Mouse (Mus musculus) embryonic fibroblast, embryonic 13.5 days (primary cell): ENCODE results near the gene Proser3. TPM values are rescaled to one million over a fixed set of nuclear protein-coding genes. Genes with fewer than 3 reads are reported as not detected.

Experiments used
- H3K27ac ChIP-seq: 2 replicates; pipeline ENCODE4 v1.5.1; 2012; ENCODE audit warnings: low read length, control low read depth, inconsistent platforms; ENCODE audit not compliant: insufficient read depth
- H3K4me1 ChIP-seq: 2 replicates; pipeline ENCODE4 v1.6.1; 2011; ENCODE audit warnings: low read length; ENCODE audit not compliant: control insufficient read depth, insufficient read depth
- H3K4me3 ChIP-seq: 2 replicates; pipeline ENCODE4 v1.5.1; 2011; ENCODE audit warnings: mild to moderate bottlenecking, control low read depth, low read length; ENCODE audit not compliant: insufficient read depth
- CTCF ChIP-seq: IDR thresholded peaks from 2 replicates; pipeline ENCODE4 v1.5.1; 2011; ENCODE audit warnings: mild to moderate bottlenecking, control low read depth, low read length, moderate library complexity, borderline replicate concordance; ENCODE audit not compliant: insufficient read depth
- POLR2A ChIP-seq: IDR thresholded peaks from 2 replicates; pipeline ENCODE4 v1.6.1; 2011; ENCODE audit warnings: low read depth, mild to moderate bottlenecking, control low read depth, low read length, moderate library complexity
- polyA plus RNA-seq: library from polyadenylated mRNA; stranded (reverse); fragments of >200 nt; gene quantifications from 2 replicates; pipeline ENCODE4 v1.2.4, GENCODE M21; 2011; ENCODE audit warnings: low read depth; ENCODE audit not compliant: missing spikeins, insufficient read length

Proser3 gene
- polyA plus RNA-seq, 1 experiment = 8.0 TPM

DNA sequence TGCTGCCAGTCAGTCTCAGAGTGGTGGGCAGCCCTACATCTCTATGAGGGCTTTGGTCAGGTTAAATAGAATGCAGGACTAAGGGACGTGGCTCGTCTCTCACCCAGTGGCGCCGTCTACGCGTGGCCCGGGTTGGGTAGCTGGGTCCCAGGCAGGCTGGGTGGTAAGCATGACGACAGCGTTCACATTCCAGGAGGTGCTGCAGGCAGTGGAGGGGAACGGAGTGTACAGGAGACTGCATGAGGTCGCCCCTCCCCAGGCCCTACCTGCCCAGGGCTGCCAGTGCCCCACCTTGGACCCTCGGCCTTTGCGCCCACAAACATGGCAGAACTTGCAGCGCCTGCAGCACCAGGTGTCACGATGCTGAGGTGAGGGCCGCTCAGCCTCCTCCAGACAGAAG lies 29.4 kb upstream of the Proser3 start:
- TF ChIP-seq CTCF (no peak), POLR2A (no peak)
- Histone ChIP-seq H3K4me1 (no peaks in the 10 kb centered on the region), H3K4me3 (no peak overlapping the region), H3K27ac (no peak overlapping the region)

DNA sequence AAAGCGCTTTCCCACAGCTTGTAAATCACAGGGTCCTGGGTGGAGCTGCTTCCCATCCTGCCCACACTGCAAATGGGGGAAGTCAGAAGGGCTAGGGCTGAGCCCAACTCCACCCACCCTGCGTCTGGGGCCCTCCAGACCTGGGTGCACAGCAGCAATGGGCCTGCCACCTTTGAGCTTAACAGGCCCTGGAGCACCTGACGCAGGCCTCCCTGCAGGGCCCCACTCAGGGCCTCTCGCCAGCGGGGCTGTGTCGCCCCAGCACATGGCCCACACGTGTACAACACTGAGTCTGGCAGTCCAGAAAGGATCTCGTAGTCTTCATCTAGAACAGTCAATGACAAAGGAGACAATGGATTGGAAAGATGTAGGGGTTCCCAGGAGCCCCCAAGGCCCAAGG lies 27.9 kb upstream of the Proser3 start:
- Histone ChIP-seq H3K4me3 (no peak overlapping the region), H3K4me1 (no peaks in the 10 kb centered on the region), H3K27ac (no peak overlapping the region)
- TF ChIP-seq CTCF (no peak), POLR2A (no peak)

DNA sequence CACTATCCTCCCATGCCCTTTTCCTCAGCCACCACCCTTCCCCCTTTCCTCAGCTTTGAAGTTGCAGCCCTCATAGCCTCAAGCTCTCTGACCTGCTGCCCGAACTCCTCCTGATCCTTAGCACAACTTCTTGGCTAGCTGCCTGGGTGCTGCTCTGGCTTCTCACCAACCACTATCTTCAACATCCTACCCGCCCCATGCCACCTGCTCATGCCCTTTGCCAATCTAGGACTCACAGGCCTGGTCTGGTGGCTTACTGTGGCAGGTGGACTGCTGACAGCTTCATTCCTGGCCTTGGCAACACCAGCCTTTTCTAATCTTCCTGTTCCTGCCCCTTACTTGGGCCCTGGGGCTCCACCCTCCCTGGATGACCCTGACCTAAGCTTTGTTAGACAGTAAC lies 20.9 kb upstream of the Proser3 start:
- Histone ChIP-seq H3K4me1 (no peaks in the 10 kb centered on the region), H3K27ac (no peak overlapping the region), H3K4me3 (no peak overlapping the region)
- TF ChIP-seq CTCF = no peak
- no peak for TF ChIP-seq POLR2A

GRCm38 (mm10) chr7:30572389-30572788 lies 20.3 kb upstream of the Proser3 start:
- TF ChIP-seq POLR2A = no peak
- TF ChIP-seq CTCF = no peak
- H3K4me3 ChIP-seq = no peak overlapping the region
- H3K27ac ChIP-seq = no peak overlapping the region
- no peaks in the 10 kb centered on the region for H3K4me1 ChIP-seq

DNA sequence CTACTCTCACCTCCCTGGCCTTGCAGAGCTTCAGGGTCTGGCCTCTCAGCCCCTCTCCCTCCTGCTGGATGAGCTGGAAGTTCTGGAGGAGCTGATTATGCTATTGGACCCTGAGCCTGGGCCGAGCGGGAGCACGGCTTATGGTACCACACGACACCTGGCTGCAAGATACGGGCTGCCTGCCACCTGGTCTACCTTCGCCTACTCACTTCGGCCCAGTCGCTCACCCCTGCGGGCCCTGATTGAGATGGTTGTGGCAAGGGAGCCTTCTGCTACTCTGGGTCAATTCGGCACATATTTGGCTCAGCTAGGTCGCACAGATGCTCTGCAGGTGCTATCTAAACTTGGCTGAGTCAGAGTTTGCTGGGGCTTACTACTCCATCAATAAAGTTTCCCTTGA lies 15.5 kb upstream of the Proser3 start:
- Histone ChIP-seq H3K4me1 (0 out of 2 replicates have a peak, but pooled peaks cover 2% of the 10 kb centered on the region), H3K27ac (no peak overlapping the region), H3K4me3 (no peak overlapping the region)
- no peak for TF ChIP-seq CTCF
- no peak for TF ChIP-seq POLR2A

- no peak for TF ChIP-seq CTCF
- TF ChIP-seq POLR2A = no peak
- no peak overlapping the region for H3K27ac ChIP-seq
- 0 out of 2 replicates have a peak, but pooled peaks cover 2% of the 10 kb centered on the region for H3K4me1 ChIP-seq
- no peak overlapping the region for H3K4me3 ChIP-seq
Observed at GRCm38 (mm10) chr7:30566033-30566432, 13.9 kb upstream of the Proser3 start.

GRCm38 (mm10) chr7:30564970-30565571 lies 13.0 kb upstream of the Proser3 start, which contains the start of gene Igflr1:
Gene Igflr1, plus strand, starts transcription at chr7:30565427.
- Histone ChIP-seq H3K27ac (no peak within 1 kb of the TSS), H3K4me1 (0 out of 2 replicates have a peak, but pooled peaks cover 2% of the 10 kb centered on the region), H3K4me3 (no peak within 1 kb of the TSS)
- TF ChIP-seq CTCF (no peak), POLR2A (no peak)

- no peak overlapping the region for H3K27ac ChIP-seq
- peak overlapping the region; percentile 74 for H3K4me3 ChIP-seq
- H3K4me1 ChIP-seq = 0 out of 2 replicates have a peak, but pooled peaks cover 2% of the 10 kb centered on the region
- TF ChIP-seq CTCF (no peak), POLR2A (no peak)
Observed at GRCm38 (mm10) chr7:30563906-30564280, 11.8 kb upstream of the Proser3 start.

DNA sequence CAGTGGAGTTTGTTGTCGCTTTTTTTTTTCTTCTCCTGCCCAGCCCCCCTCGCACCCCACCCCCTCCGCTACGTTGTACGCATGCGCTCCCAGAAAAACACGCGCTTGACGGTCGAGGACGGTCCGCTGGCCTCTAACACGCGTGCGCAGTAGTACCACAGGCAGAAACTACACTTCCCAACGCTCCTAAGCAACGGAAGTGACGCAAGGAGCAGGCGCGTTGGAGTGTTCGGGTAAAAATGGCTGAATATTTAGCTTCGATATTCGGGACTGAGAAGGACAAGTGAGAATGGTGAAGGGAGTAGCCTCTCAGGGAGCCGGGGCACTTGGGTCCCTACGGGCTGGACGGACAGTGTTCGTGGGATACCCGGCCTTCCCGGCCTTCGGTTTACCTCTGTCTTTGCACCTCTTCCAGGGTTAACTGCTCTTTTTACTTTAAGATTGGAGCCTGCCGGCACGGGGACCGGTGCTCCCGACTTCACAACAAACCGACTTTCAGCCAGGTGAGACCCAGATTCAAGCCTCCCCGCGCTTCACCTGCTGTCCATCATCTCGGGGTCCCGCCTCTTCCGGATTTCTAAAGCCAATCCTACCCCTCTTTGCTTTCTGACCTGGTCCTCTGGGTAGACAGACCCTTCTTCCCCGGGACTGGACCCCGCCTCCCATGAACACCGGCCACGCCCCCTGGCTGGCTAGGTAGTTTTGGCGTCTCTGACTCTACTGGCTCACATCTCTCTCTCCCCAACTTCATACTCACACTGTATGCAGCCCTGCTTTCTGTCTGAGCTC lies 11.2 kb upstream of the Proser3 start, which contains the start of the genes U2af1l4, Gm49396 and Psenen:
U2af1l4 (plus strand) TSS at position 185 of the 789 bp plus-strand sequence.
Gm49396 (plus strand) TSS at position 228 of the 789 bp plus-strand sequence.
Psenen (minus strand) TSS at position 511 of the 789 bp plus-strand sequence.
- peak within 1 kb of the TSS; percentile 70 for H3K27ac ChIP-seq
- peak within 1 kb of the TSS; percentile 80 for H3K4me3 ChIP-seq
- H3K4me1 ChIP-seq = 0 out of 2 replicates have a peak, but pooled peaks cover 2% of the 10 kb centered on the region
- TF ChIP-seq CTCF (no peak), POLR2A (peak; percentile 44)

DNA sequence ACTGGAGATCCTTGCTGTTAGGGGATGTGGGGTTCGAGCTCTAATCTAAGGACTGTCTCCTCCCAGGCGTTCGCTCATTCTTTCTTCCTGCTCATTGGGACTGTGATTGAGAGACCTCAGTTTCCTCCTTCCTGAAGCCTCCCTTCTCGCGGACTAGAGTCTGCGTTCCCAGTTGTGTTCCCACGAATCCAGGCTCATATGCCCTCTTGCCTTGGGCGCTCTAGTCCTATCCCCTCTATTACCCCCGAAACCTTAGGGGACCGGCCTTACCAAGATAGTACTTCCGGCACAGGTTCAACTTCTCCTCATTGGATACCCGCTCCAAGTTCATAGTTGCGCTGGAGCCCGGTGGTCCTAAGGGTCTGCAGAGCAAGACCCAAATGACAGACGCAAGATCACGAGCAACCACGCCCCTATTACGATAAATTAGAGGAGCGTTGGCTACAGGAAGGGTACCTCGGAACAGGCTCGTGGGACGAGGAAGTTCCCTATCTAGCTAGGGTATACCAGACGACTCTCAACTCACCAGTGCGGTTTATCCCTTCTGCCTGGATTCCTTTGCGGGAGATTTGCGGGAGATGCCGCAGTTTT lies 10.5 kb upstream of the Proser3 start:
- H3K27ac ChIP-seq = peak overlapping the region; percentile 35
- peak overlapping the region; percentile 80 for H3K4me3 ChIP-seq
- TF ChIP-seq POLR2A (peak; percentile 48), CTCF (no peak)
- H3K4me1 ChIP-seq = peaks cover 5% of the 10 kb centered on the region; the same call in 1 of the 2 replicates
